Mouse (Mus musculus) neural tube, embryonic 14.5 days (tissue): ENCODE measurements around the gene Ift22. TPM values are rescaled to one million over a fixed set of nuclear protein-coding genes. Genes with fewer than 3 reads are reported as not detected.
"Not testable (repeated sequence)": the region's sequence is repeated elsewhere in the genome, so short reads cannot be mapped to it uniquely, and the experiment has no call there.

Experiments used
- ATAC-seq: fragments of 200-750 bp; cut with Nextera tagmentation; 2 replicates; pipeline ENCODE4 v1.8.0; 2017; ENCODE audit warnings: low read depth, mild to moderate bottlenecking, moderate TSS enrichment, moderate library complexity
- H3K27ac ChIP-seq: fragments of 300-500 bp; sonication (generic); 2 replicates; pipeline ENCODE4 v1.5.1; 2014; ENCODE audit warnings: low read depth, mild to moderate bottlenecking, control low read depth, low read length, moderate library complexity, mixed read lengths
- H3K27me3 ChIP-seq: fragments of 300-500 bp; sonication (generic); 2 replicates; pipeline ENCODE4 v1.6.1; 2014; ENCODE audit warnings: low read length; ENCODE audit not compliant: control insufficient read depth, insufficient read depth
- H3K36me3 ChIP-seq: fragments of 300-500 bp; sonication (generic); 2 replicates; pipeline ENCODE4 v1.6.1; 2014; ENCODE audit warnings: low read length, mixed read lengths; ENCODE audit not compliant: control insufficient read depth, insufficient read depth
- H3K4me1 ChIP-seq: fragments of 300-500 bp; sonication (generic); 2 replicates; pipeline ENCODE4 v1.6.1; 2014; ENCODE audit warnings: low read length; ENCODE audit not compliant: control insufficient read depth, insufficient read depth
- H3K4me2 ChIP-seq: fragments of 300-500 bp; sonication (generic); 2 replicates; pipeline ENCODE4 v1.6.1; 2014; ENCODE audit warnings: mild to moderate bottlenecking, low read depth, low read length, control low read depth
- H3K4me3 ChIP-seq: fragments of 300-500 bp; sonication (generic); 2 replicates; pipeline ENCODE4 v1.5.1; 2014; ENCODE audit warnings: low read depth, low read length, control low read depth, mixed read lengths
- H3K9ac ChIP-seq: fragments of 300-500 bp; sonication (generic); replicated peaks from 2 replicates; pipeline ENCODE4 v1.6.1; 2014; ENCODE audit warnings: low read depth, mild to moderate bottlenecking, control low read depth, low read length, mixed read lengths
- H3K9me3 ChIP-seq: fragments of 300-500 bp; sonication (generic); 2 replicates; pipeline ENCODE4 v1.6.1; 2016; ENCODE audit warnings: low read length; ENCODE audit not compliant: control insufficient read depth
- WGBS: fragments of 180-500 bp; shearing (Covaris S2); extraction: QIAGEN DNeasy Blood & Tissue Kit; methylation state at CpG from one replicate; pipeline ENCODE4 v1.1.7; 2014; 5-methylcytosine and 5-hydroxymethylcytosine counted together
- polyA plus RNA-seq: library from polyadenylated mRNA; unstranded; fragments of >200 nt; fragmentation: Nextera tagmentation; extraction: Ambion mirVana; gene quantifications from 2 replicates; pipeline ENCODE4 v1.2.1, GENCODE M21; 2014

The Ift22 gene
- polyA plus RNA-seq, 1 experiment from 2014 or later = 119 TPM

DNA sequence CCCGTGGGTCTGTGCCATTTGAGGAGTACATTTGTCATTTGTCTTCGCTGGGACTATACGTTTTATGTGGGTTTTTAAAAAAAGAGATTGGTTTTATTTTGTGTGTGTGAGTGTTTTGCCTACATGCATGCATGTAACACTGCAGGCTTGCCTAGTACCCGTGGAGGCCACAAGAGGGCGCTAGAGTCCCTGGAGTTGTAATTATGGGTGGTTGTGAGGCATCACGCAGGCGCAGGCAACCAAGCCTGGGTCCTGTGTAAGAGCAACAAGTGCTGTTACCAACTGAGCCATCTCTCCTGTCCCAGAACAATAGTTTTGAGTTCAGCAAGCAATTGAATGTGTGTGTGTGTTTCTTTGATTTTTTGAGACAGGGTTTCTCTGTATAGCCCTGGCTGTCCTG lies 31.3 kb downstream of the Ift22 start:
- H3K4me2 ChIP-seq = no peak overlapping the region
- 69% methylated on average over 7 of the region's 7 CpGs for whole genome bisulfite sequencing
- ATAC-seq = no peak
- H3K4me1 ChIP-seq = no peaks in the 10 kb centered on the region
- no peak overlapping the region for H3K27ac ChIP-seq
- H3K9me3 ChIP-seq = no peaks in the 10 kb centered on the region
- H3K27me3 ChIP-seq = no peaks in the 10 kb centered on the region
- no peak overlapping the region for H3K9ac ChIP-seq
- no peaks in the 10 kb centered on the region for H3K36me3 ChIP-seq
- no peak overlapping the region for H3K4me3 ChIP-seq

DNA sequence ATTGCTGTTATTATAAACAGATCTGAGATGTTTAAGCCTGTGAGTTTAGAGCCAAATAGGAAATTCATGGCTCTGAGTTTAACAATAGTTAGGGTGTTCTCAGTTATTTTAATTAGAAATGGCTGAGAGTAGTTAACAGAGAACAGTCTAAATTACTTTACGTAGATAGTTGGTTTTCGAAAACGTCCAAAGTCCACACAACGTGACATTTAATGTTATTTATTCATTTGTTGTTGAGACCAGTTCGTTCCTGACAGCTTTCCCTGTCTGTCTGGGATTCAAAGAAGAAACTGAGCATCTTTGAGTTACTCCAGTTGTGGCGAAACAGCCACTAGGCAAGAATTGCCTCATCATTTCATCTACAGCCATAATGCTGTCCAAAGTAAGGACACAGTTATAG lies 32.1 kb downstream of the Ift22 start:
- H3K9me3 ChIP-seq, H3K27me3 ChIP-seq, H3K36me3 ChIP-seq, ATAC-seq, H3K27ac ChIP-seq, H3K9ac ChIP-seq, H3K4me3 ChIP-seq, H3K4me1 ChIP-seq, H3K4me2 ChIP-seq: not testable (repeated sequence)
- WGBS = 92% methylated on average over 6 of the region's 6 CpGs

DNA sequence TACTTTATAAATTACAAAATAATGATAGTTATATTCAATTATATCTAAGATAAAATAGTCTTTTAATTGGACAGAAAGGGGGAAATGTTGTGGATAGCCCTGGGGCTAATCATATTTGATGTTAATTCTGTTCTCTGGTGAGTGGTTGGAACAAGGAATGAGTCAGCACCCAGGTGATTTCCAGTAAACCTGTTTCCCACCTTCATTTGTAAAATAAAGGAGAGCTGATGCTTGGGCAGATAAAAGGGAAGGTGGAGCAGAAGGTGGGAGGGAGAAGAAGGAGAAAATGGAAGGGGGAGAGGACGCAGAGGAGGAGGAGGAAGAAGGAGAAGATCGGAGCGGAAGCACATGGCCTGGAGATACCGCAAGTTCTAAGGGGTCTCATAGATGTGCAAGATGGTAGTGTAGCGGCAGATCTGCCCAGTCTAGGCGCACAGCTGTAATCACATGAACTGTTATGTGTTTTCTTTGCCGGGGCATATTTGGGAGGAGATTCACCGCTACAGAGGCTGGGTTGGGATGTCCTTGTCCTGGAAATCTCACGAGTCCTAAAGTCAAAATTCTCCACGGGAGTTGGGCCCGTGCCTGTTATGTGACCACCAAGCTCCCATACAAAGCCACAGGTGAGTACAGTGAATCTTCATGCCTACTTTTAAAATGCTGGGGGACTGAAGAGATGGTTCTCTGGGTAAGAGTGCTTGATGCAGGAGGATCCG lies 33.1 kb downstream of the Ift22 start:
- Histone ChIP-seq H3K4me3 (no peak overlapping the region), H3K4me1 (no peaks in the 10 kb centered on the region), H3K36me3 (no peaks in the 10 kb centered on the region), H3K9ac (no peak overlapping the region), H3K27ac (no peak overlapping the region), H3K4me2 (no peak overlapping the region), H3K27me3 (no peaks in the 10 kb centered on the region), H3K9me3 (no peaks in the 10 kb centered on the region)
- whole genome bisulfite sequencing = 91% methylated on average over 12 of the region's 12 CpGs
- no peak for ATAC-seq

GRCm38 (mm10) chr5:136942781-136943180 lies 34.8 kb downstream of the Ift22 start:
- WGBS = 83% methylated on average over 3 of the region's 3 CpGs
- Histone ChIP-seq H3K36me3 (no peaks in the 10 kb centered on the region), H3K4me2 (no peak overlapping the region), H3K27me3 (no peaks in the 10 kb centered on the region), H3K9me3 (no peaks in the 10 kb centered on the region), H3K9ac (no peak overlapping the region), H3K4me3 (no peak overlapping the region), H3K4me1 (no peaks in the 10 kb centered on the region), H3K27ac (no peak overlapping the region)
- ATAC-seq = no peak

DNA sequence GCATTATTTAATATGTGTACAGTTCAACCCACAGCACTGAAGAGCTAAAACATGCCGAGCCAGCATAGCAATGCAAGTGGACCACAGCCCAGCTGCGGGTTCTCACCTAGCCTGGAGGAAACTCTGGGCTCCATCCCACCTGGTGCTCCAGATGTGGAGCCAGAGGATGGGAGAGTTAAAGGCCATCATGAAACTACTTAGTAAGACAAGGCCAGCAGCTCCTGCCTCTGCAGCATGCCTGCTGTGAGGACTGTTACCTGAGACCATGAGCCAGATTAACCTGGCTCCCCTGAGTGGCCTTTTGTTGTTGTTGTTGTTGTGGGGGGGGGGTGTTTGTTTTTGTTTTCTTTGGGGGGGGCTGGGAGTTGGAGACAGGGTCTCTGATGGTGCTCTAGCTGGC lies 35.4 kb downstream of the Ift22 start:
- Histone ChIP-seq H3K9me3 (no peaks in the 10 kb centered on the region), H3K4me2 (no peak overlapping the region), H3K27me3 (no peaks in the 10 kb centered on the region), H3K4me3 (no peak overlapping the region), H3K4me1 (no peaks in the 10 kb centered on the region), H3K27ac (no peak overlapping the region), H3K9ac (no peak overlapping the region), H3K36me3 (no peaks in the 10 kb centered on the region)
- ATAC-seq = no peak
- 89% methylated on average over 2 of the region's 2 CpGs for WGBS

DNA sequence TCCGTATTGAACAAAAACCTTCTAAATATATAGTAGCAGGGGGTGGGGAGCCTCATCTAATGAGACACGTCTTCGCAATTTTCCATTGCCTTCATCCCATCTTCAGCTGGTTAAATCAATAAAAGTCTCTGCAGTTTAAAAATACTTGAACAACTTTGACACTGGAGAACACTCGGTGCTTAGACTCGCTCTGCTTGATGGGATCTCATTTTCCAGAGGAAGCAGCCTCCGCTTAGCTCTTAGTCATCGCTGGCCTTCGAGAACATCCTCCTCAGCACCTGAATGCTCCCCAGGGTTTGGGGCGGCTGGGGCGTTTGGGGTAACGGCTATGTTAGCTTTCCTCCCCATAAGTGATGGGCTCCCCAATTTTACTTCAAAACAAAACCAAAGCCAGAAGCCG lies 37.1 kb downstream of the Ift22 start:
- H3K4me3 ChIP-seq = no peak overlapping the region
- no peaks in the 10 kb centered on the region for H3K36me3 ChIP-seq
- ATAC-seq = no peak
- no peak overlapping the region for H3K9ac ChIP-seq
- no peaks in the 10 kb centered on the region for H3K4me1 ChIP-seq
- no peak overlapping the region for H3K4me2 ChIP-seq
- H3K9me3 ChIP-seq = no peaks in the 10 kb centered on the region
- no peaks in the 10 kb centered on the region for H3K27me3 ChIP-seq
- 81% methylated on average over 12 of the region's 12 CpGs for WGBS
- no peak overlapping the region for H3K27ac ChIP-seq

- no peak overlapping the region for H3K4me2 ChIP-seq
- no peaks in the 10 kb centered on the region for H3K9me3 ChIP-seq
- H3K4me1 ChIP-seq = no peaks in the 10 kb centered on the region
- no peak for ATAC-seq
- H3K9ac ChIP-seq = no peak overlapping the region
- H3K36me3 ChIP-seq = no peaks in the 10 kb centered on the region
- H3K4me3 ChIP-seq = no peak overlapping the region
- H3K27ac ChIP-seq = no peak overlapping the region
- no peaks in the 10 kb centered on the region for H3K27me3 ChIP-seq
Measured at GRCm38 (mm10) chr5:136947874-136948273, 39.9 kb downstream of the Ift22 start.

- not testable (repeated sequence) for H3K36me3 ChIP-seq, H3K9me3 ChIP-seq, H3K27ac ChIP-seq, H3K4me2 ChIP-seq, H3K4me3 ChIP-seq, H3K9ac ChIP-seq, H3K4me1 ChIP-seq, ATAC-seq, H3K27me3 ChIP-seq
- 87% methylated on average over 14 of the region's 14 CpGs for WGBS
Measured at GRCm38 (mm10) chr5:136949551-136950336, 41.8 kb downstream of the Ift22 start.

- Histone ChIP-seq H3K4me2 (no peak overlapping the region), H3K4me3 (no peak overlapping the region), H3K4me1 (peaks cover 8% of the 10 kb centered on the region), H3K27ac (no peak overlapping the region), H3K9me3 (no peaks in the 10 kb centered on the region), H3K9ac (no peak overlapping the region), H3K27me3 (no peaks in the 10 kb centered on the region), H3K36me3 (no peaks in the 10 kb centered on the region)
- WGBS = 93% methylated on average over 6 of the region's 6 CpGs
- ATAC-seq = no peak
Measured at GRCm38 (mm10) chr5:136950521-136950920, 42.6 kb downstream of the Ift22 start.
